Mouse (Mus musculus): ENCODE measurements around the gene Spryd3. TPM values are rescaled to one million over a fixed set of nuclear protein-coding genes. Genes with fewer than 3 reads are reported as not detected.

The Spryd3 gene
- polyA plus RNA-seq, 1 experiment: 26.0 TPM

GRCm38 (mm10) chr15:102120530-102120929 lies 15.5 kb downstream of the Spryd3 start:
- H3K4me3 ChIP-seq (ENCODE audit: extremely low read depth, insufficient read depth, insufficient read length): no peak overlapping the region
- no peak overlapping the region; the same call in 1 of the 2 replicates for H3K27ac ChIP-seq (ENCODE audit: insufficient read depth, low read length)
- H3K27me3 ChIP-seq (ENCODE audit: control insufficient read depth, insufficient read depth, low read length): no peaks in the 10 kb centered on the region
- H3K36me3 ChIP-seq (ENCODE audit: control insufficient read depth, insufficient read depth, low read length): peaks cover 36% of the 10 kb centered on the region
- DNase-seq (ENCODE audit: low read depth in 1 of 2, low spot score in 2 of 2): no peak
- 82% methylated on average over 5 of the region's 5 CpGs for WGBS
- no peaks in the 10 kb centered on the region for H3K4me1 ChIP-seq (ENCODE audit: control insufficient read depth, insufficient read depth, insufficient read length)
- TF ChIP-seq CTCF (IDR thresholded peaks at IDR 0.05; ENCODE audit: extremely low read depth, insufficient read depth, insufficient read length, insufficient replicate concordance) (no peak), POLR2A (IDR thresholded peaks at IDR 0.05; ENCODE audit: low read depth, low read length) (no peak)

- peaks cover 32% of the 10 kb centered on the region for H3K36me3 ChIP-seq (ENCODE audit: control insufficient read depth, insufficient read depth, low read length)
- TF ChIP-seq CTCF (IDR thresholded peaks at IDR 0.05; ENCODE audit: extremely low read depth, insufficient read depth, insufficient read length, insufficient replicate concordance) (no peak), POLR2A (IDR thresholded peaks at IDR 0.05; ENCODE audit: low read depth, low read length) (no peak)
- WGBS: 86% methylated on average over 2 of the region's 2 CpGs
These were observed 16.2 kb downstream of the Spryd3 start for GRCm38 (mm10) chr15:102119831-102120170.

GRCm38 (mm10) chr15:102119121-102119830 lies 16.8 kb downstream of the Spryd3 start:
- WGBS: 90% methylated on average over 8 of the region's 8 CpGs
- no peak overlapping the region for H3K27ac ChIP-seq (ENCODE audit: insufficient read depth, low read length)
- no peak for DNase-seq (ENCODE audit: low read depth in 1 of 2, low spot score in 2 of 2)
- TF ChIP-seq CTCF (IDR thresholded peaks at IDR 0.05; ENCODE audit: extremely low read depth, insufficient read depth, insufficient read length, insufficient replicate concordance) (no peak), POLR2A (IDR thresholded peaks at IDR 0.05; ENCODE audit: low read depth, low read length) (no peak)
- no peaks in the 10 kb centered on the region for H3K4me1 ChIP-seq (ENCODE audit: control insufficient read depth, insufficient read depth, insufficient read length)
- no peak overlapping the region for H3K4me3 ChIP-seq (ENCODE audit: extremely low read depth, insufficient read depth, insufficient read length)
- no peaks in the 10 kb centered on the region for H3K27me3 ChIP-seq (ENCODE audit: control insufficient read depth, insufficient read depth, low read length)
- peaks cover 28% of the 10 kb centered on the region for H3K36me3 ChIP-seq (ENCODE audit: control insufficient read depth, insufficient read depth, low read length)

More at GRCm38 (mm10) chr15:102119831-102120170, 16.2 kb downstream of the Spryd3 start:
- no peak for DNase-seq (ENCODE audit: low read depth in 1 of 2, low spot score in 2 of 2)
- Histone ChIP-seq H3K4me1 (ENCODE audit: control insufficient read depth, insufficient read depth, insufficient read length) (no peaks in the 10 kb centered on the region), H3K4me3 (ENCODE audit: extremely low read depth, insufficient read depth, insufficient read length) (no peak overlapping the region), H3K27ac (ENCODE audit: insufficient read depth, low read length) (no peak overlapping the region), H3K27me3 (ENCODE audit: control insufficient read depth, insufficient read depth, low read length) (no peaks in the 10 kb centered on the region)

GRCm38 (mm10) chr15:102118591-102118990 lies 17.4 kb downstream of the Spryd3 start:
- no peaks in the 10 kb centered on the region for H3K27me3 ChIP-seq (ENCODE audit: control insufficient read depth, insufficient read depth, low read length)
- no peak overlapping the region for H3K27ac ChIP-seq (ENCODE audit: insufficient read depth, low read length)
- WGBS: 95% methylated on average over 4 of the region's 4 CpGs
- peaks cover 28% of the 10 kb centered on the region for H3K36me3 ChIP-seq (ENCODE audit: control insufficient read depth, insufficient read depth, low read length)
- no peak for TF ChIP-seq POLR2A (IDR thresholded peaks at IDR 0.05; ENCODE audit: low read depth, low read length)
- TF ChIP-seq CTCF (IDR thresholded peaks at IDR 0.05; ENCODE audit: extremely low read depth, insufficient read depth, insufficient read length, insufficient replicate concordance): no peak
- DNase-seq (ENCODE audit: low read depth in 1 of 2, low spot score in 2 of 2): no peak
- no peak overlapping the region for H3K4me3 ChIP-seq (ENCODE audit: extremely low read depth, insufficient read depth, insufficient read length)
- no peaks in the 10 kb centered on the region for H3K4me1 ChIP-seq (ENCODE audit: control insufficient read depth, insufficient read depth, insufficient read length)

- peaks cover 27% of the 10 kb centered on the region for H3K36me3 ChIP-seq (ENCODE audit: control insufficient read depth, insufficient read depth, low read length)
These were observed 18.3 kb downstream of the Spryd3 start for GRCm38 (mm10) chr15:102117461-102118443.

GRCm38 (mm10) chr15:102116753-102117415 lies 19.1 kb downstream of the Spryd3 start:
- WGBS: 78% methylated on average over 11 of the region's 11 CpGs
- no peaks in the 10 kb centered on the region for H3K4me1 ChIP-seq (ENCODE audit: control insufficient read depth, insufficient read depth, insufficient read length)
- H3K27ac ChIP-seq (ENCODE audit: insufficient read depth, low read length): no peak overlapping the region
- DNase-seq (ENCODE audit: low read depth in 1 of 2, low spot score in 2 of 2): no peak
- no peaks in the 10 kb centered on the region for H3K27me3 ChIP-seq (ENCODE audit: control insufficient read depth, insufficient read depth, low read length)
- no peak for TF ChIP-seq CTCF (IDR thresholded peaks at IDR 0.05; ENCODE audit: extremely low read depth, insufficient read depth, insufficient read length, insufficient replicate concordance)
- no peak for TF ChIP-seq POLR2A (IDR thresholded peaks at IDR 0.05; ENCODE audit: low read depth, low read length)
- H3K36me3 ChIP-seq (ENCODE audit: control insufficient read depth, insufficient read depth, low read length): peaks cover 25% of the 10 kb centered on the region
- H3K4me3 ChIP-seq (ENCODE audit: extremely low read depth, insufficient read depth, insufficient read length): no peak overlapping the region

More at GRCm38 (mm10) chr15:102117461-102118443, 18.3 kb downstream of the Spryd3 start:
- no peak for TF ChIP-seq CTCF (IDR thresholded peaks at IDR 0.05; ENCODE audit: extremely low read depth, insufficient read depth, insufficient read length, insufficient replicate concordance)
- TF ChIP-seq POLR2A (IDR thresholded peaks at IDR 0.05; ENCODE audit: low read depth, low read length): no peak
- no peaks in the 10 kb centered on the region for H3K27me3 ChIP-seq (ENCODE audit: control insufficient read depth, insufficient read depth, low read length)
- no peak for DNase-seq (ENCODE audit: low read depth in 1 of 2, low spot score in 2 of 2)
- whole genome bisulfite sequencing: 87% methylated on average over 19 of the region's 19 CpGs
- H3K4me3 ChIP-seq (ENCODE audit: extremely low read depth, insufficient read depth, insufficient read length): no peak overlapping the region
- no peaks in the 10 kb centered on the region for H3K4me1 ChIP-seq (ENCODE audit: control insufficient read depth, insufficient read depth, insufficient read length)
- no peak overlapping the region for H3K27ac ChIP-seq (ENCODE audit: insufficient read depth, low read length)
